Mouse (Mus musculus) spleen, adult 12 weeks (tissue): ENCODE results near the gene BC055324.

Source experiments
- DNase-seq: peaks from one replicate; pipeline ENCODE4 v3.0.0; 2022; ENCODE audit warnings: low spot score

BC055324 gene

DNA sequence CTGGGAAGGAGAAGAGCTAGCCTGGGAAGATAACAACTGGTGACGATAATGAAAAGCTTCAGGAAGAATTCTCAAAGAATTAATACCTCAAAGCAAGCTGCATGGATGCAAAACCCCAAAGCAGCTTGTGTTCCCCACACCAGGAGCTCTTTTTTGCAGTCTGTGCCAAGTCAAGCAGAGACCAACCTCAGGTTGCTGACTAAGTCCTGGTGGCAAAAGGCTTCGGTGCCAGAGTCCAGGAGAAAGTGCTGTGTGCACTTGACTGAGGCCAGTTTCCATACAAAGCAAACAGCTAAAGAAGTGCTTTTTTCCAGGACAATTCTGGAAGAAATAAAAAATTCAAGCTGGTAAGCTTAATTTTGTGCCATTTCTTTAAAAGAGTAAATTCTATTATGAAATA is 41.2 kb downstream of the BC055324 start:
- DNase-seq: no peak

DNA sequence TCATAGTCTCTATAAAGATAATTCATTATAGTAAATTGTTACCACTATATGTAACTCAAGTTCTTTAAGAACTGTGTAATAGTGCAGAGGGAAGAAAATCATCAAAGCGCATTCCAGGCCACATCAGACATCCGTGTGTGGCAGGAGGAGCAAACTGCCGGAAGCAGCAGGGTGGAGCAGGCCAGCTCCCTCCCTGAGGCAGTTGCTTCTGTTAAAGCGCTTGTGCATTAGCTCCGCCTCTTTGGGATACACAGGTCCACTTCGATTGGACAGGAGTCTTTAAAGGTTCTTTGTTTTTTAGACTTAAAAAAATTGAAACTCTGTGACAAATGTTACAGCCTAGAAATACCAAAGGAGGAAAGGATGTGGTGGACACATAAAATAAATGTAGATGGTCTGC is 52.5 kb downstream of the BC055324 start:
- no peak for DNase-seq

DNA sequence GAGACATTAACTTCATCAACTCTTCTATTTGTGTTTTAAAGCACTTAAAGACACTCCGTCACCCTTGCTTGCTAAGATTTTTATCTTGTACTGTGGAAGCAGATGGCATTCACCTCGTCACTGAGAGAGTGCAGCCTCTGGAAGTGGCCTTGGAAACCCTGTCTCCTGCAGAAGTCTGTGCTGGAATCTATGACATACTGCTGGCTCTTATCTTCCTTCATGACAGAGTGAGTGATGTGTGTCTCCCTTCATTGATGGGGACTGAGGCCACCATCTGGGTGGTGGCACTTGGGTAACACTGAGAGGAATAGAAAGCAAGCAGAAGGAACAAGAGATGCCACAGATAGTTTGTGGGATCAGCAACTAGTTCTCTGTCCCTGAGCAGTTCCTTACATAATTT is 60.0 kb downstream of the BC055324 start:
- DNase-seq: no peak

DNA sequence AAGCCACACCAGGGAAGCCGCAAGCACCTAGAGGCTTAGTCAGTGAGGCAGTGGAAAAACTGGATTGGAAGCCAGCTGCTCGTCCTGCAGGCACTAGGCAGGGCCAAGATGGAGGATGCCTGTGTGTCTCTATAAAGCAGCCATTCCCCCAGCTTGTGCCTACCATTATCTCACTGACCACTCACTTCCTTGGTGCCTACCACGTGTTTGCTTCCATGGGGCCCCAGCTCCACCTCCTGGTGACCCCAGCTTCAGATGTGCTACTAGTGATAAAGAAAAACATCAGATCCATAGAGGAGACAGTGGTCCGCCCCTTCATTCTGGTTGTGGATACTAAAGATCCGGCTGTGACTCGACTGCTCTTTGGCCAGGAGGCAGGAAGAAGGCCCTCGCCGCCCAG is 62.8 kb downstream of the BC055324 start:
- DNase-seq: no peak

DNA sequence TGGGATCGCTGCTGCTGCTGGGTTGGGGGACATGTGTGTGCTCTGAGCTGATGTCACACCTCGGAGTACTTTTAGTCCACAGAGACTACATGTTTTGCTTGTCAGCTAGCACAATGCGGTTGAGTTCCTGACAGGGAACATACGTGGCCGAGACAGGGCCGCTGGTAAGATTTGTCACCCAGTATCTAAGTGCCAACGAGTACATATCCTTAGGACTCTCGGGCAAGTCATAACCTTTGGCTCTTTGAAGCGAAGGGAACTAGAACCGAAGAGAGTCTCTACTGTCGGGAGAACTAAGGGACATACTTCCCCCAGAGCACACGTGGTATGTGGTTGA is 64.2 kb downstream of the BC055324 start:
- DNase-seq: no peak

DNA sequence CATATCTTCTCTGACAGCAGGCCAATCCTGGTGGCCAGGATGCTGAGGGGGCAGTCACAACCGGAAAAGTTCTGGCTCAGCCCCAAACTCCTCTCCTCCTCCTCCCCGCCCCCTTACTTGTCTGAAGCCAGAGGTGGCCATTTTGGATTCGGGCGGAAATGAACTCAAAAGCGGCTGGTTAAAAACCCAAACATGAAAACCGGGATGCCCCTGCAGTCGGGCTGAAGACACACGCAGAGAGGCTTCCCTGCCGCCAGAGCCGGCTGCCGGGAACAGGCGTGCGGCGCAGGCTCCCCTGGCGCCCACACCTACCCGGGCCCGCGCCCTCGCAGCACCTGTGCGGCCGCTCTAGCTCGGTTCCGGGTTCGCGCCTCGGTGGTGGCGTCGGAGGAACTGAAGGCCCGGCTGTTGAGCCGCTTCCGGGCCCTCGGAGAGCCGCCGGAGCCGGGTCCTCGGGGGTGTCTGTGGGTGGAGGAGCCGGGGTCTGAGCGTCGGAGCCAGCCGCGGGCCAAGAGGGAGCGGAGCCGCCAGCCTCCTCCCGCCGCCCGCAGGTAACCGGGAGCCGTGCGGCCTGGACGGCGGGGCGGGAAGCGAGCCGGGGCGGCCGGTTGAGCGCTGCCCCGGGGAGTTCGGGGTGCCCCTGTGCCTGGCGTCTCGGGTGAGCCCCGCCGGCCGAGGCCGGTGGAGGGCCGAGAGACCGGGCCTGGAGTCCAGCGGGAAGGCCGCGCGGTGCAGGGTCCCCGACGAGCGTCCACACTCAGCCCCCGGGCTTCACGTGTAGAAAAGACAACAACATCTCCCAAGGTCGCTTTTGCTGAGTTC is 64.7 kb downstream of the BC055324 start:
- DNase-seq: peak; percentile 83

DNA sequence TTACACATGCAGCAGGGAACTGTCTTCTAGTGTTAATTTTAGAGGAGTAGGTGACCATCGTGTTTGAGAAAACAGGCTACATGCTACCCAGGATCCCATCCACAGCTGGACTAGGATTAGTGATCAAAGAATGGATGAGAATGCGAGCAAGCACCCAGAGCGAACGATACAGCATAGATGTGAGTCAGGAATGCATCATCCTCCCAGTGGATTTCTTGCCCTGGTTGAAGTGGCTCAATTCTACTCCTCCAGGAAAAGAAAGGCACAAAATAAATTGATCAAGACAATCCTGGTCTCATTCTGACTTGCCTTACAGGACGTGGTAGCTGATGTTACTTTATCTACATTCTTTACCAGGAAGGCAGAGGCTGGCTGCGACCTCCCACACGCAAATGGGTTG is 65.8 kb downstream of the BC055324 start, which contains the start of gene Scyl3:
Gene Scyl3, plus strand, starts transcription at position 255 of the 400 bp plus-strand sequence.
- DNase-seq: no peak

DNA sequence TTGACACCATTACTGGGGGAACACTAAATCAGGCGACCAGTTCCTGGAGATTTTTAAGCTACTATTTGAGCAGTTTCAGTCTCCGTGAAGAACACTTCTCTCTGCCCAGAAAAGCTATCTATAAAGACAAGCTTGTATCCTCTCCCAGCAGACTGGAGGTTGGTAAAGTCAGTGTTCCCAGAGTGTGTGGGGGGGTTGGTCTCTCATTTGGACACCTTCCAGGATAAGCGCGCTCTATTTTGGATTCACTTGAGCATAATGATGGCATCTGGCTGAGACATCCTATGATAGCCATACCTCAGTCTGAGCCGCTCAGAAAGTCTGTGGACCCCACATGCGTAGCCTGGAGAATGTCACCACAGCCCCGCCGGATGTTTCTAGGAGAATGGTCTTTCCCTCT is 70.5 kb downstream of the BC055324 start:
- DNase-seq: no peak

DNA sequence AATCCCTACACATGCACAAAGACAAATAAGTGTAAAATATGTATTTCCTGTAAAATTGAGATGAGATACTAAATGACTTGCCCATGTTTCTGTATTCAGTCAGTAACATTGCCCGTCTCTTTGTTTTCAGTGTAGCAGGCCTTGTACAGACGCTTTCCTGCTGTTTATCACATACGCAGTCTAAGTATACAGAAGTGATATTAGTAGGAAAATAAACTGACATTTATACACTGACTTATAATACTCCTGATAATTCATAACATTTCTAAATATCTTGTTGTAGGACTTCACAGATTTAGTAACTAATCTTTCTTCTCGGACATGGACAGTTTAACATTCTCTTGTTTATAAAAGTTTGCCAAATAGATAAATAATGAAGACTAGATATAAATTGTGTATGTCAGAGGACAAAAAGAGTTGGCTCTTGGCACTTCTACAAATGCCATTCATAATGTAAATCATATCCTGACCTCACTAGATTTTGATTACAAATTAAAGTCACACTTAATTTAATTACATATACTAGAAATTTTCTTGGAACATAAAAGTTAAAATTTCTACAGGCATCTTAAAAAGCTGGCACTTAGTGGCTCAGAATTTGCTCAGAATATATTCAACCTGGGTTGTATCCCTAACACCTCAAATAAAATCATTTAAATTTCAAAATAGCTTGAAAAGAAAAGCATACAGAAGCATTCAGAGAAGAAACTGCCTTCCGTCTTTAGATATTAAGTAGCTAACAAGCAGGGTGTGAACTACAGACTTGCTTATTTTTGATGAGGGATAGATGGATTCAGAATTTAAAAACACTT is 77.0 kb downstream of the BC055324 start:
- DNase-seq: no peak

DNA sequence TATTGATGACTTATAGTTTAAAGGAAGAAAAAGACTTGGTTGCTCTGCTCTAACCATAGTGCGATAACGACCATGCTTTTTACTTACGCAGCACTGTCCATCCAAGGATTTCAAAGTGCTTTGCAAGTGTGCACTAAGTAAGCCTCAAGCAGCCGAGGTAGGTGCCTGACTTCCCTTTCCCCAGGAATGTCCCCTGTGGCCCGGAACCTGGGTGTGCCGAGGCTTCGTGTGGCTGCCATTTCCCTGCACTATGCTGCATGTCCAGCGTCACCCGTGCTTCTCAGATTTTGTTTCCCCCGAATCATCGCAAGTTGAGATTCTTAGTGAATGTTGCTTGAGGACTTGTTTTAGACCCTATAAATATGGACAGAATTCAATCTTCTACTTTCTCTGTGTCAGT is 82.6 kb downstream of the BC055324 start:
- DNase-seq: no peak

DNA sequence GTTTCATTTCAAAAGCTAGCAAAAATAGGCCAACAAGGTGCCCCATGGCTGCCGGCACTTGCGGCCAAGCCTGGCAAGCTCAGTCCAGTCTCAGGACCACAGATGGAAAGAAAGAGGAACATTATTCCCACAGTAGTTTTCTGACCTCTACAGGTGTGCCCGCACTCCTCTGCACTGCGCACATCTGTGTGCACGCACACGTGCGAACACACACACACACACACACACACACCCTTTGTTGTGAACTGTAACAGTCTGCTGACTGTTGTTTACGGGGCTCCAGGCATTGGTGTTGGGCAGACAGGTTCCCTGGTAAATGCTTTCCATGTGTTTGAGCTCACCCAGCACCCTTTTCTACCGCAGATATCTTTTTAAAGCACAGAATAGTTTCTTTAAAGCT is 83.8 kb downstream of the BC055324 start:
- no peak for DNase-seq

DNA sequence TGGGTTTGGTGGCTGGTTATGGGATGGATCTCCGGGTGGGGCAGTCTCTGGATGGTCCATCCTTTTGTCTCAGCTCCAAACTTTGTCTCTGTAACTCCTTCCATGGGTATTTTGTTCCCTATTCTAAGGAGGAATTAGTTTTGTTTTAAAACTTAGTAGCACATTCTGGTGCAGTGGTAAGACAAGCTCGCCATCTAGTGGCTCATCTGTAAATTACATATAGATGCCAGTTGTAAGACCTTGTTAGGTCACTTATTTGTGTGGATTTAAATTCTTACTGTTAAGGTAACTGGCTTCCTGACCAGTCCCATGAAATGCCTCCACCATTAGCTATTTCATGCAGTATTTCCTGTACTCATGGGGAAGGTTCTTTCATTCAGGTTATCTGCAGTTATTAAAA is 84.3 kb downstream of the BC055324 start:
- DNase-seq: no peak

DNA sequence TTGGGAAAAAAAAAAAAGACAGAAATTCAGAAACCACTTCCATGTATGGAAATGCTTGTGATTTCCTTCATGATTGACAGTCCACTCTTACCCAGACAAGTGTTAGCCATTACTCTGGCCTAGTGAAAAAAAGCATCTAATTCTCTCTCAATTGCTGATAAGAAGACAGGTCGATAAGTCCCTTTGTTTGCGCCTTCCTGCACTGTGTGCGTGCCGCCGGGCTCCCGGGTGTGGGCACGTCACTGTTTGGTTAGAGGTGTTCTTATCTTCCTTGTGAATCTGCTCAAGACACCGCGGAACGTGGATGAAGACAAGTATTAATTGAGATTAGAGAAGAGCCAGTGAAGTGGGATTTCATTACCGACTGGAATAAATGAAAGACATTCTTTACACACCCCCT is 86.2 kb downstream of the BC055324 start:
- DNase-seq: no peak

DNA sequence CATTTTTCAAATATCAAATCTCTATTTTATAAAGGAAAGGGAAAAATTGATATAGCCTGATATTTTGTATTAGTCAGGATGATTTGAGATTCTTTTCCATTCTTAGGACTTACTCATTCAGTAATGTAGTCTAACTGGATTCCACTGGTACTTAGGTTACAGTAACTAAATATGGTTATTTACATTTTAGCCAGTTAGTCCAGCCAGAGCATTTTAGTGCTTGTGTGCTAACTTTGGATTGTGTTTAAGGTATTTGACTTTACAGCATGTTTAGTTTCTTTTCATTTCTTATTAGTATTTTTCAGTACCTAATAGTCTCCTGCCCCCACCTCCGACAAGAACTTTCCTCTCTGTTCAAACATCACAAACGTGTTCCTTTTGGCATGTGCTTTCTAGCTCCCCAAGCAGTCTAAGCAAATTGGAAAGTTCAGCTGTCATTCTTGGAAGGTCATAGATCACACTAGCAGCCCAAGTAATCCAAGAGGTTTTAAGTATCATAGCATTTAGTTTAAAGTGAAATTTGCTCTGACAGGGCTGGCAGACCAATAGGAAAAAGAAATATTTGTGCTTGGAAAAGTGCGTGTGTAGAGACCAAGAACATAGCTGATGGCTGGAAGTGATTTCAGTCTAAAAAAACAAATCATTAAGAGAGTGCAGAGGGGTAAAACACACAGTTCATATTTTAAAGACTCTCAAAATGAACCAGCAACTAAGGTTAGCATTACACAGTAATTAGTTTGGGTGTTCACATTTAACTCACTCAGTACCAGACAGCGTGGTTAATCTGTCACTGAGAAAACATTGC is 87.4 kb downstream of the BC055324 start:
- no peak for DNase-seq

DNA sequence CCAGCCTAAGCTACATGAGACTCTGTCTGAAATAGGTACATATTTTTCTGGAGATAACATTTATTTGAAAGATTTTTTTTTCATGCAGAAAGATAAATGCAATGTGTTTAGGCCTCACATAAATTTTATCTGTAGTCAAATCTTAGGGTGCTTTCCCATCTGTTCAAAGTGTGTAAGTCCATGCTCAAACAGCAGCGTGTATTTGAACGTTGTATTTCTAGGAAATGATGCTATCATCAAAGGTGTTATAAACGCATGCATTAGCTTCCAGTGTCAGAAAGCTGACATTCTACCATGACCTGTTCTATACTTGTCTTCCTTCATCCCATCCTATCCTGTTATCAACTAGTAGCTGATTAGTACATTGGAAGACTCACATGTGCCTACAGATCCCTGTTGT is 91.2 kb downstream of the BC055324 start:
- no peak for DNase-seq

DNA sequence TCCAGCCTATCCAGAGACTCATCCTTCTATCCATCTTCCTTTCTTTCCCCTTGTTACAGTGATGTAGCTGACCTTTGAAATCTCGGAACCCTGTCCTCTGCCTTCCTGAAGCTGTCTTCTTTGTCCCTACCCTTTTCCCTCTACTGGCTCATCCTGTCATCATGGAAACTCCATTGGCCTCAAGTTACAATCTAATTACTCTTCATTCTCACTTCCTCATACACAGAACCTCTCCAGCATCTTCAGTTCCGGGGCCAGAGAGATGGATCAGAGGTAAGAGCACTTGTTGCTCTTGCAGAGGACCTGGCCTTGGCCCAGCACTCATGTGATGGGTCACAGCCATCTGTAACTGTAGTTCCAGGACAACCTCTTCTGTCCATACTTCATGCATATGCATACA is 94.4 kb downstream of the BC055324 start:
- no peak for DNase-seq

DNA sequence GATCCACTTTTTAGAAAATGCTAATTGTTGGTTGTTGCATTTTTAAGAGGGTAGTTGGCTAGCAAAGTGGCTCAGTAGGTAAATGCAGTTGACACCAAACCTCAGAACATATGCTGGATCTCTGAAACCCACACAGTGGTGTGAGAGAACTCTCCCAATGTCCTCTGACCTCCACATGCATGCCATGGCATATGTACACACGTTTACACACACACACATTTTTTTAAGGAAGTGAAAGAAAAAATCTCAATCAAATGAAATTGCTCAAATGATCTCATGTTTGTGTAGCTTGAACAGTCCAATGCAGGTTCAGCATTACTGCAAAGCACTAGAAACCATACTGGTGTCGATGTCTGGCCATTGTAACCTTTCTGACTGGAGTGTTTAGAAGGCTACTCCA is 95.0 kb downstream of the BC055324 start:
- no peak for DNase-seq

DNA sequence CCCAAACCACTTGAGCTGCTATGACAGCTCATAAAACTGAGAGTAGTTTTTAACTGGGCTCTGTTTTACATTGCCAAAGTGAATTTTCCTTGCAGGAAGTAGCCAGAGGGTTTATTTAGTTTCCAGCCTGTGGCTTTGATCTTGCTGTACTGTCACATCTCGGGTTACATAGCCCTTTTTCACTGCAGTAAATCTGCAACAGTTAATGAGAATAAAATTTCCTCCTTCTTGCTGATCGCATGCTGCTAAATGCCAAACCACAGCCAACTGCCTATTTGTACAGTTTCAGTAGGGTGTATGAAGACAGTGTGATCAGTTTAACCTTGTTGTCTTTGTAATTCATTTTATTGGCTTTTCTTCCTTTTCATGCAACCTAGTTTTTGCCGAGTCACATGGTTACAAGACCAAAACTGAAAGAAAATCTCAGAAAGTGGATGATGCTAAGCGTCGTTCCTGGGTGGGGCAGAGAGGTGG is 96.3 kb downstream of the BC055324 start:
- no peak for DNase-seq
